Mouse (Mus musculus) limb, embryonic 13.5 days (tissue): Measurements from ENCODE around the gene Arl14ep. TPM values are rescaled to one million over a fixed set of nuclear protein-coding genes. Genes with fewer than 3 reads are reported as not detected.

Source experiments
- ATAC-seq: fragments of 200-750 bp; cut with Nextera tagmentation; 2 replicates; pipeline ENCODE4 v1.8.0; 2017; ENCODE audit warnings: low read depth, moderate number of reproducible peaks, moderate TSS enrichment; ENCODE audit not compliant: low FRiP score
- H3K27ac ChIP-seq: fragments of 300-500 bp; sonication (generic); 2 replicates; pipeline ENCODE4 v1.5.1; 2015; ENCODE audit warnings: inconsistent platforms, mild to moderate bottlenecking, moderate library complexity
- H3K27me3 ChIP-seq: fragments of 300-500 bp; sonication (generic); 2 replicates; pipeline ENCODE4 v1.6.1; 2015; ENCODE audit warnings: mild to moderate bottlenecking, inconsistent platforms
- H3K36me3 ChIP-seq: fragments of 300-500 bp; sonication (generic); 2 replicates; pipeline ENCODE4 v1.6.1; 2015; ENCODE audit warnings: inconsistent platforms, mild to moderate bottlenecking, moderate library complexity
- H3K4me1 ChIP-seq: fragments of 300-500 bp; sonication (generic); 2 replicates; pipeline ENCODE4 v1.6.1; 2015; ENCODE audit warnings: inconsistent platforms
- H3K4me2 ChIP-seq: fragments of 300-500 bp; sonication (generic); replicated peaks from 2 replicates; pipeline ENCODE4 v1.6.1; 2015; ENCODE audit warnings: inconsistent platforms, mild to moderate bottlenecking, moderate library complexity
- H3K4me3 ChIP-seq: fragments of 300-500 bp; sonication (generic); 2 replicates; pipeline ENCODE4 v1.5.1; 2015; ENCODE audit warnings: moderate library complexity, mild to moderate bottlenecking, inconsistent platforms
- H3K9ac ChIP-seq: fragments of 300-500 bp; sonication (generic); 2 replicates; pipeline ENCODE4 v1.6.1; 2015; ENCODE audit warnings: mild to moderate bottlenecking, inconsistent platforms
- H3K9me3 ChIP-seq: fragments of 300-500 bp; sonication (generic); 2 replicates; pipeline ENCODE4 v1.6.1; 2016; ENCODE audit warnings: inconsistent platforms
- WGBS: fragments of 180-500 bp; shearing (Covaris S2); methylation state at CpG from one replicate; pipeline ENCODE4 v1.1.7; 2015; 5-methylcytosine and 5-hydroxymethylcytosine counted together
- polyA plus RNA-seq: library from polyadenylated mRNA; unstranded; fragments of >200 nt; fragmentation: Nextera tagmentation; extraction: Ambion mirVana; gene quantifications from 2 replicates; pipeline ENCODE4 v1.2.1, GENCODE M21; 2015

The Arl14ep gene
- polyA plus RNA-seq, 1 experiment from 2014 or later = 63.9 TPM

GRCm38 (mm10) chr2:106935681-106936080 lies 38.5 kb downstream of the Arl14ep start:
- H3K36me3 ChIP-seq = no peaks in the 10 kb centered on the region
- H3K4me2 ChIP-seq = no peak overlapping the region
- H3K4me1 ChIP-seq = no peaks in the 10 kb centered on the region
- no peak for ATAC-seq
- no peak overlapping the region for H3K9ac ChIP-seq
- no peaks in the 10 kb centered on the region for H3K27me3 ChIP-seq
- H3K4me3 ChIP-seq = no peak overlapping the region
- H3K9me3 ChIP-seq = no peaks in the 10 kb centered on the region
- WGBS = 91% methylated on average over 2 of the region's 2 CpGs
- H3K27ac ChIP-seq = no peak overlapping the region

- Histone ChIP-seq H3K27me3 (no peaks in the 10 kb centered on the region), H3K4me2 (no peak overlapping the region), H3K4me1 (no peaks in the 10 kb centered on the region), H3K36me3 (no peaks in the 10 kb centered on the region), H3K9ac (no peak overlapping the region), H3K9me3 (no peaks in the 10 kb centered on the region), H3K4me3 (no peak overlapping the region), H3K27ac (no peak overlapping the region)
- 73% methylated on average over 3 of the region's 3 CpGs for WGBS
- ATAC-seq = no peak
Measured at GRCm38 (mm10) chr2:106929906-106930305, 44.3 kb downstream of the Arl14ep start.

Other genes with a start within 250 kb of the Arl14ep start
- gene Fshb, start 85.2 kb upstream of the Arl14ep start, polyA plus RNA-seq = not detected in 2 replicates